Mouse (Mus musculus) adrenal gland, postnatal 4 days (tissue): ENCODE results near the gene Vmn1r112. TPM values are rescaled to one million over a fixed set of nuclear protein-coding genes. Genes with fewer than 3 reads are reported as not detected.
"Not testable (repeated sequence)": the region's sequence is repeated elsewhere in the genome, so short reads cannot be mapped to it uniquely, and the experiment has no call there.

Source experiments
- DNase-seq, 2 experiments: peaks; one replicate each; pipeline ENCODE4 v3.0.0; 2021 to 2022; ENCODE audit warnings: low spot score in 2 of 2, mixed read lengths in 2 of 2
- long read RNA-seq, 2 experiments: library from polyadenylated mRNA; stranded (forward); transcript quantifications; one replicate each; pipeline ENCODE4 v2.0.0; 2021
- total RNA-seq, 2 experiments: library from RNA; stranded (reverse); gene quantifications; 2 replicates each; pipeline ENCODE4 v1.2.3; 2021

Vmn1r112 gene
- not detected for total RNA-seq
- long read RNA-seq, experiment 1, result 0 reads
- long read RNA-seq, experiment 2, result 0 reads

DNA sequence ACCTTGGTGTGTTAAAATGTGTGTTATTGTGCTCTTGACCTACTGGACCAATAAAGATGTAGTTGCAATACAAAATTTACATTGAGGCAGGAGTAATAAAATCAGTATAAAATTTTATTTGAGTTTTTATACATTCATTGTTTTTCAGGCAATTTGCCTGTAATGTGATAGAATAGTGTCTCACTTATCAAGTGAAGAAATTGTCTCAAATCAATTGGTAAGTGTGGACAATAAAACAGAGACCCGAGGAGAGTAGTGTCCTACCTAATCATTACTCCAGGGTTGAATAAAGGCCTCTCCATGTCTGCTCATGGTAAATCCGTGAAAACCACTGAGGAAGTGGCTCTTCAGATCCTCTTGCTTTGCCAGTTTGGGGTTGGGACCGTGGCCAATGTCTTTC lies at the start of gene Vmn1r112:
Vmn1r112 (plus strand) TSS at position 301 of the 400 bp plus-strand sequence.
- not testable (repeated sequence) for DNase-seq

- not testable (repeated sequence) for DNase-seq
These were observed 40.5 kb upstream of the Vmn1r112 start, which contains the start of gene Gm10668 for GRCm38 (mm10) chr7:20730524-20730923. Gene Gm10668 (minus strand): TSS chr7:20730624.

GRCm38 (mm10) chr7:20786985-20787384 lies 16.0 kb downstream of the Vmn1r112 start, which contains the start of gene Vmn1r113:
Gene Vmn1r113 (plus strand): TSS chr7:20787285.
- DNase-seq, result not testable (repeated sequence)

GRCm38 (mm10) chr7:20812086-20812485 lies 41.1 kb downstream of the Vmn1r112 start, which contains the start of gene Vmn1r114:
Gene Vmn1r114 (minus strand): TSS chr7:20812186.
- not testable (repeated sequence) for DNase-seq

Other genes starting within 250 kb of the Vmn1r112 start
- gene Vmn1r104, start 237.3 kb upstream of the Vmn1r112 start, total RNA-seq, result not detected
- not detected for gene Gm5726, start 225.4 kb upstream of the Vmn1r112 start, total RNA-seq
- gene Gm4141, start 194.9 kb upstream of the Vmn1r112 start, total RNA-seq, result not detected
- gene Gm4513, start 172.2 kb upstream of the Vmn1r112 start, total RNA-seq, result not detected
- not detected for gene Vmn1r107, start 102.3 kb upstream of the Vmn1r112 start, total RNA-seq
- not detected for gene Vmn1r111, start 68.0 kb upstream of the Vmn1r112 start, total RNA-seq
- gene Gm10668, start 40.6 kb upstream of the Vmn1r112 start, total RNA-seq, result not detected
- not detected for gene Vmn1r113, start 16.1 kb downstream of the Vmn1r112 start, total RNA-seq
- not detected for gene Vmn1r114, start 41.0 kb downstream of the Vmn1r112 start, total RNA-seq
- not detected for gene Vmn1r115, start 73.8 kb downstream of the Vmn1r112 start, total RNA-seq
- gene Vmn1r116, start 101.1 kb downstream of the Vmn1r112 start, total RNA-seq, result not detected
- not detected for gene Vmn1r117, start 112.9 kb downstream of the Vmn1r112 start, total RNA-seq
- gene Vmn1r118, start 141.2 kb downstream of the Vmn1r112 start, total RNA-seq, result not detected
- gene Vmn1r119, start 241.3 kb downstream of the Vmn1r112 start, total RNA-seq, result not detected